Mouse (Mus musculus) left cerebral cortex, postnatal 14 days (tissue): ENCODE data around the gene 1700030K09Rik. TPM values are rescaled to one million over a fixed set of nuclear protein-coding genes. Genes with fewer than 3 reads are reported as not detected.

Experiments
- DNase-seq, 2 experiments: peaks; one replicate each; pipeline ENCODE4 v3.0.0; 2021 to 2022; ENCODE audit warnings: low spot score in 2 of 2, mixed read lengths in 1 of 2
- intact Hi-C: fragments of 180-260 bp; cut with DNase I; formaldehyde crosslinking; loops from one replicate; pipeline ENCODE4 v1.15.1; 2025
- total RNA-seq, 2 experiments: library from RNA; stranded (reverse); gene quantifications; 2 replicates each; pipeline ENCODE4 v1.2.3; 2021

1700030K09Rik gene
- total RNA-seq, 2 experiments from 2014 or later, result 11.4 to 12.6 TPM

- intact Hi-C loops, result no loop called here
- no peak for DNase-seq
These were observed 11.6 kb downstream of the 1700030K09Rik start for GRCm38 (mm10) chr8:72455317-72455716.

- intact Hi-C loops, result no loop called here
- no peak for DNase-seq
These were observed 14.1 kb downstream of the 1700030K09Rik start for GRCm38 (mm10) chr8:72457806-72458205.

- no peak for DNase-seq
- intact Hi-C loops, result no loop called here
These were observed 14.8 kb downstream of the 1700030K09Rik start for GRCm38 (mm10) chr8:72458457-72458856.

GRCm38 (mm10) chr8:72459881-72460533, 16.3 kb downstream of the 1700030K09Rik start:
- intact Hi-C loops, result no loop called here
- DNase-seq, result no peak

- DNase-seq, result no peak
- intact Hi-C loops, result no loop called here
These were observed 20.5 kb downstream of the 1700030K09Rik start for GRCm38 (mm10) chr8:72464211-72464610.

GRCm38 (mm10) chr8:72469243-72469642, 25.6 kb downstream of the 1700030K09Rik start:
- intact Hi-C loops, result no loop called here
- no peak for DNase-seq

- intact Hi-C loops, result no loop called here
These were observed 26.3 kb downstream of the 1700030K09Rik start for GRCm38 (mm10) chr8:72469984-72470383.

GRCm38 (mm10) chr8:72470684-72471083, 27.0 kb downstream of the 1700030K09Rik start:
- intact Hi-C loops, result no loop called here
- no peak for DNase-seq

More at GRCm38 (mm10) chr8:72469984-72470383, 26.3 kb downstream of the 1700030K09Rik start:
- DNase-seq, result no peak

GRCm38 (mm10) chr8:72474826-72475546, 31.3 kb downstream of the 1700030K09Rik start, which contains the start of gene Cherp:
Gene Cherp (minus strand): TSS chr8:72475226.
- peak; percentile 98 to 99 for DNase-seq
- intact Hi-C loops, result no loop called here

- DNase-seq, result peak; percentile 52 to 61
- intact Hi-C loops, result no loop called here
These were observed 41.9 kb downstream of the 1700030K09Rik start for GRCm38 (mm10) chr8:72485456-72486199.

GRCm38 (mm10) chr8:72487014-72487413, 43.3 kb downstream of the 1700030K09Rik start:
- no peak for DNase-seq
- intact Hi-C loops, result no loop called here

GRCm38 (mm10) chr8:72491017-72491416, 47.3 kb downstream of the 1700030K09Rik start:
- intact Hi-C loops, result no loop called here
- peak in 1 of 2 experiments; percentile 23 for DNase-seq

- peak; percentile 42 to 54 for DNase-seq
- intact Hi-C loops, result loop anchor here (1.0 kb wide), 1 partner anchor 56 kb away; the partner anchor contains the start of gene Med26
These were observed 48.3 kb downstream of the 1700030K09Rik start, which contains the start of gene Slc35e1 for GRCm38 (mm10) chr8:72491680-72492621. Gene Slc35e1 (minus strand): TSS chr8:72492614.

GRCm38 (mm10) chr8:72492622-72493081, 49.0 kb downstream of the 1700030K09Rik start:
- peak; percentile 99 for DNase-seq
- intact Hi-C loops, result loop anchor here (1.0 kb wide), 1 partner anchor 56 kb away; the partner anchor contains the start of gene Med26

- no peak for DNase-seq
- intact Hi-C loops, result no loop called here
These were observed 49.7 kb downstream of the 1700030K09Rik start for GRCm38 (mm10) chr8:72493381-72493780.

- intact Hi-C loops, result no loop called here
- no peak for DNase-seq
These were observed 51.9 kb downstream of the 1700030K09Rik start for GRCm38 (mm10) chr8:72495411-72496111.

- intact Hi-C loops, result no loop called here
- no peak for DNase-seq
These were observed 52.5 kb downstream of the 1700030K09Rik start for GRCm38 (mm10) chr8:72496217-72496616.

GRCm38 (mm10) chr8:72497911-72498310, 54.2 kb downstream of the 1700030K09Rik start:
- no peak for DNase-seq
- intact Hi-C loops, result no loop called here
